Mouse (Mus musculus) midbrain, embryonic 16.5 days (tissue): Measurements from ENCODE around the gene Atad2b. TPM values are rescaled to one million over a fixed set of nuclear protein-coding genes. Genes with fewer than 3 reads are reported as not detected.
A peak's percentile ranks its signal among the peaks of the same experiment; 100 is the strongest.
"Not testable (repeated sequence)": the region's sequence is repeated elsewhere in the genome, so short reads cannot be mapped to it uniquely, and the experiment has no call there.

Source experiments
- ATAC-seq: fragments of 200-750 bp; cut with Nextera tagmentation; 2 replicates; pipeline ENCODE4 v1.8.0; 2017; ENCODE audit warnings: moderate TSS enrichment
- H3K27ac ChIP-seq: fragments of 300-500 bp; sonication (generic); 2 replicates; pipeline ENCODE4 v1.5.1; 2014; ENCODE audit warnings: mild to moderate bottlenecking, low read length, mixed read lengths
- H3K27me3 ChIP-seq: fragments of 300-500 bp; sonication (generic); 2 replicates; pipeline ENCODE4 v1.6.1; 2014; ENCODE audit warnings: low read depth, low read length, mixed read lengths; ENCODE audit not compliant: control insufficient read depth, insufficient read depth
- H3K36me3 ChIP-seq: fragments of 300-500 bp; sonication (generic); 2 replicates; pipeline ENCODE4 v1.6.1; 2014; ENCODE audit warnings: mild to moderate bottlenecking, low read length, moderate library complexity, mixed read lengths; ENCODE audit not compliant: control insufficient read depth, insufficient read depth
- H3K4me1 ChIP-seq: fragments of 300-500 bp; sonication (generic); 2 replicates; pipeline ENCODE4 v1.6.1; 2014; ENCODE audit warnings: mild to moderate bottlenecking, low read length, mixed read lengths; ENCODE audit not compliant: control insufficient read depth, insufficient read depth
- H3K4me2 ChIP-seq: fragments of 300-500 bp; sonication (generic); 2 replicates; pipeline ENCODE4 v1.6.1; 2014; ENCODE audit warnings: mild to moderate bottlenecking, low read length, mixed read lengths
- H3K4me3 ChIP-seq: fragments of 300-500 bp; sonication (generic); 2 replicates; pipeline ENCODE4 v1.5.1; 2014; ENCODE audit warnings: low read depth, mild to moderate bottlenecking, low read length, moderate library complexity, mixed read lengths
- H3K9ac ChIP-seq: fragments of 300-500 bp; sonication (generic); 2 replicates; pipeline ENCODE4 v1.6.1; 2014; ENCODE audit warnings: low read depth, low read length, mixed read lengths
- H3K9me3 ChIP-seq: fragments of 300-500 bp; sonication (generic); replicated peaks from 2 replicates; pipeline ENCODE4 v1.6.1; 2014; ENCODE audit warnings: mild to moderate bottlenecking, low read length, mixed read lengths; ENCODE audit not compliant: control insufficient read depth, poor library complexity, severe bottlenecking
- WGBS: fragments of 180-500 bp; shearing (Covaris S2); extraction: QIAGEN DNeasy Blood & Tissue Kit; methylation state at CpG from one replicate; pipeline ENCODE4 v1.1.7; 2014; 5-methylcytosine and 5-hydroxymethylcytosine counted together
- polyA plus RNA-seq: library from polyadenylated mRNA; unstranded; fragments of >200 nt; fragmentation: Nextera tagmentation; extraction: Ambion mirVana; gene quantifications from 2 replicates; pipeline ENCODE4 v1.2.1, GENCODE M21; 2015

Atad2b gene
- polyA plus RNA-seq, 1 experiment from 2014 or later = 8.0 TPM

GRCm38 (mm10) chr12:4905946-4906345 is 11.2 kb upstream of the Atad2b start:
- peaks cover 6% of the 10 kb centered on the region for H3K4me1 ChIP-seq
- no peak overlapping the region for H3K9ac ChIP-seq
- WGBS = 88% methylated on average over 7 of the region's 7 CpGs
- ATAC-seq = no peak
- peak overlapping the region; percentile 72; the same call in 1 of the 2 replicates for H3K4me2 ChIP-seq
- H3K27ac ChIP-seq = no peak overlapping the region
- H3K9me3 ChIP-seq = no peaks in the 10 kb centered on the region
- H3K27me3 ChIP-seq = no peaks in the 10 kb centered on the region
- no peaks in the 10 kb centered on the region for H3K36me3 ChIP-seq
- no peak overlapping the region for H3K4me3 ChIP-seq

DNA sequence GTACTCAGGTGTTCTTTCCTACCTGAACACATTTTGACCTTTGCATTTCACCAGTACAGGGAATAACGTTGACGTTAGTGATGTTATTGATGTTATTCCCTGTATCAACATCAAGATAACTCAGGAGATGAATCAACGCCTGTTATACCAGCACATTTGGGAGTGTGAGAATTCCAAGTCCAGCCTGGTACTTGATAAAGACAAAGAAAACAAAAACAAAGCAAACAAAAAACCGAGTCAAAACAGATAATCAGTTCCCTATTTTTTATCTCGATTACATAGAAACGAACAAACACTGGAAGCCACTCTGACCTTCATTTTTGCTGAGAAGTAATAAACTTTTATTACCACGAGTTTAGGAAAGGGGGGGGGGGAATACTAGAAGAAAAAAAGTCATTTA is 10.7 kb upstream of the Atad2b start:
- H3K4me1 ChIP-seq = peaks cover 6% of the 10 kb centered on the region
- no peaks in the 10 kb centered on the region for H3K27me3 ChIP-seq
- H3K9ac ChIP-seq = no peak overlapping the region; the same call in 1 of the 2 replicates
- peak overlapping the region; percentile 90 for H3K27ac ChIP-seq
- H3K4me2 ChIP-seq = peak overlapping the region; percentile 72
- H3K4me3 ChIP-seq = peak overlapping the region; percentile 84
- no peaks in the 10 kb centered on the region for H3K36me3 ChIP-seq
- WGBS = 61% methylated on average over 7 of the region's 7 CpGs
- ATAC-seq = no peak
- H3K9me3 ChIP-seq = no peaks in the 10 kb centered on the region

GRCm38 (mm10) chr12:4906951-4907906 is 9.9 kb upstream of the Atad2b start, which contains the start of gene Ubxn2a:
Ubxn2a (minus strand) TSS chr12:4907705.
- under 1% methylated on average over 86 of the region's 125 CpGs for WGBS
- peak within 1 kb of the TSS; percentile 84 for H3K4me3 ChIP-seq
- H3K27ac ChIP-seq = peak within 1 kb of the TSS; percentile 90
- H3K27me3 ChIP-seq = no peaks in the 10 kb centered on the region
- H3K9me3 ChIP-seq = no peaks in the 10 kb centered on the region
- ATAC-seq = peak; percentile 94
- H3K4me1 ChIP-seq = peaks cover 6% of the 10 kb centered on the region
- peak within 1 kb of the TSS; percentile 86 for H3K9ac ChIP-seq
- H3K4me2 ChIP-seq = peak within 1 kb of the TSS; percentile 72
- H3K36me3 ChIP-seq = no peaks in the 10 kb centered on the region

- Histone ChIP-seq H3K27ac (no peak overlapping the region), H3K4me1 (peaks cover 6% of the 10 kb centered on the region), H3K27me3 (no peaks in the 10 kb centered on the region), H3K36me3 (no peaks in the 10 kb centered on the region), H3K4me2 (peak overlapping the region; percentile 72; the same call in 1 of the 2 replicates), H3K9me3 (no peaks in the 10 kb centered on the region), H3K9ac (no peak overlapping the region), H3K4me3 (no peak overlapping the region)
- 93% methylated on average over 7 of the region's 7 CpGs for WGBS
- no peak for ATAC-seq
Measured at GRCm38 (mm10) chr12:4908391-4908790, 8.8 kb upstream of the Atad2b start.

DNA sequence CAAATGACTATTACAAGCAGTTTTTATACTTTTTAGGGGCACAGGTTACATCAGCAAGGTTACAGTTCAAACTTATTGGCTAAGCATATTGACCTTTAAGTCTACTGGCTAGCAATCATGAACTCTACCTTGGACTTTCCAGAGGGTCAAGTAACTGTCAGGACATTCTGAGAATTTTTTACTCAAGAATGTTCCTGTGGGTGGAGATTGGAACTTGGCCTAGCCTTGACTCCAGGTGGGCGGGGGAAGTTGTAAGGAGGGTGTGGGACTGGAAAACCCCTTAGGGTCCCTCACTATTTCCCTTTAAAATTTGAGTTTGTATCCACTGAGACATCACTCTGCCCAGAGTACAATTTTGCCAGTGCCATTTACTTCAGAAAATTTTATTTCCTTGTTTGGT is 6.7 kb upstream of the Atad2b start:
- not testable (repeated sequence) for H3K36me3 ChIP-seq, H3K4me3 ChIP-seq, H3K4me1 ChIP-seq, H3K4me2 ChIP-seq, ATAC-seq, H3K27ac ChIP-seq, H3K9ac ChIP-seq, H3K27me3 ChIP-seq, H3K9me3 ChIP-seq
- WGBS = 87% methylated on average over 1 of the region's 1 CpGs

GRCm38 (mm10) chr12:4911716-4912115 is 5.4 kb upstream of the Atad2b start:
- Histone ChIP-seq H3K9me3 (no peaks in the 10 kb centered on the region), H3K4me2 (no peak overlapping the region), H3K36me3 (no peaks in the 10 kb centered on the region), H3K9ac (no peak overlapping the region), H3K4me1 (no peaks in the 10 kb centered on the region), H3K4me3 (no peak overlapping the region), H3K27me3 (no peaks in the 10 kb centered on the region), H3K27ac (no peak overlapping the region)
- 81% methylated on average over 4 of the region's 4 CpGs for WGBS
- ATAC-seq = no peak

- no peak for ATAC-seq
- Histone ChIP-seq H3K4me1 (peaks cover 3% of the 10 kb centered on the region), H3K4me2 (no peak overlapping the region), H3K4me3 (no peak overlapping the region), H3K27ac (no peak overlapping the region), H3K27me3 (no peaks in the 10 kb centered on the region), H3K36me3 (no peaks in the 10 kb centered on the region), H3K9ac (no peak overlapping the region), H3K9me3 (no peaks in the 10 kb centered on the region)
- 31% methylated on average over 3 of the region's 3 CpGs for WGBS
Measured at GRCm38 (mm10) chr12:4914441-4914840, 2.7 kb upstream of the Atad2b start.

- Histone ChIP-seq H3K9me3 (no peaks in the 10 kb centered on the region), H3K9ac (no peak overlapping the region), H3K27ac (no peak overlapping the region), H3K36me3 (no peaks in the 10 kb centered on the region), H3K4me1 (peaks cover 8% of the 10 kb centered on the region), H3K27me3 (no peaks in the 10 kb centered on the region), H3K4me3 (no peak overlapping the region), H3K4me2 (no peak overlapping the region)
- 82% methylated on average over 3 of the region's 3 CpGs for WGBS
- no peak for ATAC-seq
Measured at GRCm38 (mm10) chr12:4914944-4915343, 2.2 kb upstream of the Atad2b start.
